In the genomic region with DNA sequence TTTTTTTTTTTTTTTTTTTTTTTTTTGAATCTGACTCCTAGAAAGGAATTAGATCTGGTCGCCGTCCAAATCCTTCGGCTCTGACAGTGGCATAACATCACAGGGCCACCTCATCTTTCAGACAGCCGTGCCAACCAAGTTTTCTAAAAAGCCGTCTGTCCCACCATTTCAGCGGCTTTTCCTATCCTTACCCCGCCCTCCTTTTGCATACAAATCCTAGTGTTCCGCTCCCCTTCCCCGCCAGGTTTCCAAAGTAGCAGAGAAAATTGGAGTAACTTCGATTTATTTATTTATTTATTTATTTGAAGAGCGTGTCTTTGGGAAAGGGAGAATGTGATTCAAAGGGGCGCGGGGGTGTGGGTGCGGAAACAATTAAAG, we compare ENCODE assay signal across 8 mouse cellular contexts. TPM values are rescaled to one million over a fixed set of nuclear protein-coding genes. Genes with fewer than 3 reads are reported as not detected.
DNase-seq lines count a peak whose midpoint lies in the region; ATAC-seq and TF ChIP-seq lines count a peak whose summit lies in the region.

No protein-coding gene starts in this region.

- H3K4me2 ChIP-seq in hindbrain, embryonic 13.5 days, result peak overlapping the region; percentile 85
- peak overlapping the region; percentile 68 for H3K4me2 ChIP-seq in midbrain, embryonic 16.5 days (ENCODE audit: low read length)

- DNase-seq in left cerebral cortex, adult 2 months (ENCODE audit: extremely low spot score in 1 of 2, low spot score in 2 of 2), result no peak
- DNase-seq in left cerebral cortex, adult 9 months (ENCODE audit: low spot score in 2 of 2), result no peak
- DNase-seq in embryonic facial prominence, embryonic 10.5 days (ENCODE audit: low spot score), result peak; percentile 46
- no peak for DNase-seq in Muller cell, postnatal 12 days (ENCODE audit: inconsistent ontology term)
- no peak for DNase-seq in gastrocnemius, postnatal 36 days
- no peak for DNase-seq in kidney, postnatal 4 days

- H3K9ac ChIP-seq in hindbrain, embryonic 13.5 days, result peak overlapping the region; percentile 99
- H3K9ac ChIP-seq in midbrain, embryonic 16.5 days (ENCODE audit: low read depth, low read length), result peak overlapping the region; percentile 96

- H3K4me1 ChIP-seq in embryonic facial prominence, embryonic 10.5 days, result peaks cover 44% of the 10 kb centered on the region
- peaks cover 35% of the 10 kb centered on the region for H3K4me1 ChIP-seq in hindbrain, embryonic 13.5 days (replicated peaks)
- peaks cover 22% of the 10 kb centered on the region for H3K4me1 ChIP-seq in midbrain, embryonic 16.5 days (ENCODE audit: control insufficient read depth, insufficient read depth, low read length)

- H3K36me3 ChIP-seq in embryonic facial prominence, embryonic 10.5 days (replicated peaks), result no peaks in the 10 kb centered on the region
- no peaks in the 10 kb centered on the region for H3K36me3 ChIP-seq in hindbrain, embryonic 13.5 days
- no peaks in the 10 kb centered on the region for H3K36me3 ChIP-seq in midbrain, embryonic 16.5 days (ENCODE audit: control insufficient read depth, insufficient read depth, low read length)

- H3K27ac ChIP-seq in left cerebral cortex, adult 2 months, result no peak overlapping the region
- H3K27ac ChIP-seq in embryonic facial prominence, embryonic 10.5 days (replicated peaks), result peak overlapping the region; percentile 98
- H3K27ac ChIP-seq in hindbrain, embryonic 13.5 days, result peak overlapping the region; percentile 99
- H3K27ac ChIP-seq in midbrain, embryonic 16.5 days (ENCODE audit: low read length), result peak overlapping the region; percentile 100

- H3K4me3 ChIP-seq in left cerebral cortex, adult 2 months, result peak overlapping the region; percentile 97
- peak overlapping the region; percentile 83 for H3K4me3 ChIP-seq in embryonic facial prominence, embryonic 10.5 days
- H3K4me3 ChIP-seq in hindbrain, embryonic 13.5 days, result peak overlapping the region; percentile 86
- peak overlapping the region; percentile 90 for H3K4me3 ChIP-seq in midbrain, embryonic 16.5 days (ENCODE audit: low read depth, low read length)

- WGBS in embryonic facial prominence, embryonic 10.5 days, result under 1% methylated on average over 14 of the region's 14 CpGs
- under 1% methylated on average over 14 of the region's 14 CpGs for WGBS in hindbrain, embryonic 13.5 days
- WGBS in midbrain, embryonic 16.5 days, result 1% methylated on average over 14 of the region's 14 CpGs

- ATAC-seq in hindbrain, embryonic 13.5 days (ENCODE audit: low FRiP score), result no peak
- ATAC-seq in midbrain, embryonic 16.5 days, result no peak

- H3K27me3 ChIP-seq in embryonic facial prominence, embryonic 10.5 days (replicated peaks; ENCODE audit: low read depth, poor library complexity, severe bottlenecking), result peaks cover 32% of the 10 kb centered on the region
- H3K27me3 ChIP-seq in hindbrain, embryonic 13.5 days, result 0 out of 2 replicates have a peak, but pooled peaks cover 5% of the 10 kb centered on the region
- no peaks in the 10 kb centered on the region for H3K27me3 ChIP-seq in midbrain, embryonic 16.5 days (ENCODE audit: control insufficient read depth, insufficient read depth, low read depth, low read length)

- H3K9me3 ChIP-seq in embryonic facial prominence, embryonic 10.5 days, result no peaks in the 10 kb centered on the region
- H3K9me3 ChIP-seq in hindbrain, embryonic 13.5 days, result no peaks in the 10 kb centered on the region
- H3K9me3 ChIP-seq in midbrain, embryonic 16.5 days (replicated peaks; ENCODE audit: control insufficient read depth, low read length, poor library complexity, severe bottlenecking), result no peaks in the 10 kb centered on the region

- TF ChIP-seq CTCF in left cerebral cortex, adult 2 months (IDR thresholded peaks at IDR 0.05), result no peak

- intact Hi-C loops in left cerebral cortex, adult 2 months (cut with DNase I), result loop anchor here (2.0 to 5.0 kb wide), 2 partner anchors 262 to 265 kb away; no protein-coding TSS in a partner anchor
- intact Hi-C loops in gastrocnemius, postnatal 36 days (cut with DNase I), result loop anchor here (10.0 kb wide), 1 partner anchor 262 kb away; no protein-coding TSS in a partner anchor

RNA-seq across cellular contexts. Expression of gene Mpped2, which starts 0.7 kb away (rescaled TPM):
- 10 to 100 TPM; 30.7 to 32.8 TPM for total RNA-seq in left cerebral cortex, adult 2 months (2021)
- 91.9 and 92.9 TPM in 2 replicates for polyA plus RNA-seq in embryonic facial prominence, embryonic 10.5 days (2016; fragmentation: Nextera tagmentation; extraction: Ambion mirVana)
- polyA plus RNA-seq in hindbrain, embryonic 13.5 days (2015; fragmentation: Nextera tagmentation; extraction: Ambion mirVana), result 144 and 147 TPM in 2 replicates
- 99.5 and 110 TPM in 2 replicates for polyA plus RNA-seq in midbrain, embryonic 16.5 days (2015; fragmentation: Nextera tagmentation; extraction: Ambion mirVana)
- total RNA-seq in gastrocnemius, postnatal 36 days (2021), result 1 to 10 TPM; 2.5 to 4.6 TPM
